Mouse (Mus musculus): ENCODE measurements around the gene Dlx2. TPM values are rescaled to one million over a fixed set of nuclear protein-coding genes. Genes with fewer than 3 reads are reported as not detected.
A peak's percentile ranks its signal among the peaks of the same experiment; 100 is the strongest.

Dlx2 gene
- polyA plus RNA-seq, 1 experiment from 2014 or later = 1.9 TPM

GRCm38 (mm10) chr2:71542816-71543301 lies 3.7 kb downstream of the Dlx2 start:
- under 1% methylated on average over 29 of the region's 30 CpGs for WGBS
- H3K4me2 ChIP-seq (replicated peaks; ENCODE audit: low read depth, low read length) = 0 out of 2 replicates have a peak overlapping the region, but pooled peaks have one; percentile 6
- DNase-seq (ENCODE audit: low spot score) = peak; percentile 74
- no peak overlapping the region for H3K27ac ChIP-seq (ENCODE audit: low read depth, low read length)
- H3K4me3 ChIP-seq (ENCODE audit: low read depth, low read length) = no peak overlapping the region
- H3K36me3 ChIP-seq (ENCODE audit: control insufficient read depth, insufficient read depth, low read length) = no peaks in the 10 kb centered on the region
- peaks cover 12% of the 10 kb centered on the region for H3K4me1 ChIP-seq (replicated peaks; ENCODE audit: control insufficient read depth, insufficient read depth, low read length)
- H3K9ac ChIP-seq (ENCODE audit: low read depth, low read length) = no peak overlapping the region
- ATAC-seq (ENCODE audit: low FRiP score) = no peak
- H3K9me3 ChIP-seq (ENCODE audit: control insufficient read depth, low read length) = no peaks in the 10 kb centered on the region
- H3K27me3 ChIP-seq (ENCODE audit: control insufficient read depth, insufficient read depth, low read length) = peaks cover 88% of the 10 kb centered on the region

GRCm38 (mm10) chr2:71542227-71542815 lies 4.2 kb downstream of the Dlx2 start:
- no peak overlapping the region for H3K4me3 ChIP-seq (ENCODE audit: low read depth, low read length)
- no peak for ATAC-seq (ENCODE audit: low FRiP score)
- H3K4me2 ChIP-seq (replicated peaks; ENCODE audit: low read depth, low read length) = no peak overlapping the region
- peaks cover 12% of the 10 kb centered on the region for H3K4me1 ChIP-seq (replicated peaks; ENCODE audit: control insufficient read depth, insufficient read depth, low read length)
- no peaks in the 10 kb centered on the region for H3K36me3 ChIP-seq (ENCODE audit: control insufficient read depth, insufficient read depth, low read length)
- peaks cover 89% of the 10 kb centered on the region for H3K27me3 ChIP-seq (ENCODE audit: control insufficient read depth, insufficient read depth, low read length)
- H3K9ac ChIP-seq (ENCODE audit: low read depth, low read length) = no peak overlapping the region
- DNase-seq (ENCODE audit: low spot score) = peak; percentile 58
- H3K9me3 ChIP-seq (ENCODE audit: control insufficient read depth, low read length) = no peaks in the 10 kb centered on the region
- WGBS = 2% methylated on average over 11 of the region's 11 CpGs
- H3K27ac ChIP-seq (ENCODE audit: low read depth, low read length) = no peak overlapping the region

GRCm38 (mm10) chr2:71541418-71542226 lies 4.9 kb downstream of the Dlx2 start:
- Histone ChIP-seq H3K36me3 (ENCODE audit: control insufficient read depth, insufficient read depth, low read length) (no peaks in the 10 kb centered on the region), H3K9me3 (ENCODE audit: control insufficient read depth, low read length) (no peaks in the 10 kb centered on the region), H3K27ac (ENCODE audit: low read depth, low read length) (no peak overlapping the region), H3K4me1 (replicated peaks; ENCODE audit: control insufficient read depth, insufficient read depth, low read length) (peaks cover 12% of the 10 kb centered on the region), H3K27me3 (ENCODE audit: control insufficient read depth, insufficient read depth, low read length) (peaks cover 92% of the 10 kb centered on the region), H3K4me3 (ENCODE audit: low read depth, low read length) (no peak overlapping the region), H3K4me2 (replicated peaks; ENCODE audit: low read depth, low read length) (peak overlapping the region; percentile 25), H3K9ac (ENCODE audit: low read depth, low read length) (no peak overlapping the region)
- WGBS = under 1% methylated on average over 35 of the region's 37 CpGs
- ATAC-seq (ENCODE audit: low FRiP score) (0 out of 2 replicates have a peak, but pooled peaks have one; percentile 12), DNase-seq (ENCODE audit: low spot score) (peak; percentile 64)

GRCm38 (mm10) chr2:71540611-71541417 lies 5.7 kb downstream of the Dlx2 start:
- DNase-seq (ENCODE audit: low spot score) (no peak), ATAC-seq (ENCODE audit: low FRiP score) (0 out of 2 replicates have a peak, but pooled peaks have one; percentile 18)
- Histone ChIP-seq H3K27ac (ENCODE audit: low read depth, low read length) (no peak overlapping the region), H3K9ac (ENCODE audit: low read depth, low read length) (no peak overlapping the region), H3K9me3 (ENCODE audit: control insufficient read depth, low read length) (no peaks in the 10 kb centered on the region), H3K4me3 (ENCODE audit: low read depth, low read length) (0 out of 2 replicates have a peak overlapping the region, but pooled peaks have one; percentile 6), H3K36me3 (ENCODE audit: control insufficient read depth, insufficient read depth, low read length) (no peaks in the 10 kb centered on the region), H3K4me2 (replicated peaks; ENCODE audit: low read depth, low read length) (peak overlapping the region; percentile 25), H3K27me3 (ENCODE audit: control insufficient read depth, insufficient read depth, low read length) (peaks cover 92% of the 10 kb centered on the region), H3K4me1 (replicated peaks; ENCODE audit: control insufficient read depth, insufficient read depth, low read length) (peaks cover 7% of the 10 kb centered on the region)
- 0% methylated on average over 32 of the region's 48 CpGs for WGBS

- Histone ChIP-seq H3K9ac (ENCODE audit: low read depth, low read length) (no peak overlapping the region), H3K36me3 (ENCODE audit: control insufficient read depth, insufficient read depth, low read length) (no peaks in the 10 kb centered on the region), H3K4me2 (replicated peaks; ENCODE audit: low read depth, low read length) (no peak overlapping the region), H3K4me3 (ENCODE audit: low read depth, low read length) (no peak overlapping the region), H3K27me3 (ENCODE audit: control insufficient read depth, insufficient read depth, low read length) (peaks cover 90% of the 10 kb centered on the region), H3K9me3 (ENCODE audit: control insufficient read depth, low read length) (no peaks in the 10 kb centered on the region), H3K27ac (ENCODE audit: low read depth, low read length) (no peak overlapping the region), H3K4me1 (replicated peaks; ENCODE audit: control insufficient read depth, insufficient read depth, low read length) (peaks cover 4% of the 10 kb centered on the region)
- no peak for ATAC-seq (ENCODE audit: low FRiP score)
- WGBS = 1% methylated on average over 20 of the region's 20 CpGs
- peak; percentile 60 for DNase-seq (ENCODE audit: low spot score)
These were observed 12.1 kb downstream of the Dlx2 start for GRCm38 (mm10) chr2:71534242-71535052.

GRCm38 (mm10) chr2:71533094-71533493 lies 13.5 kb downstream of the Dlx2 start:
- peaks cover 90% of the 10 kb centered on the region for H3K27me3 ChIP-seq (ENCODE audit: control insufficient read depth, insufficient read depth, low read length)
- ATAC-seq (ENCODE audit: low FRiP score) (no peak), DNase-seq (ENCODE audit: low spot score) (no peak)
- 8% methylated on average over 5 of the region's 5 CpGs for WGBS
- H3K9me3 ChIP-seq (ENCODE audit: control insufficient read depth, low read length) = no peaks in the 10 kb centered on the region
- H3K4me2 ChIP-seq (replicated peaks; ENCODE audit: low read depth, low read length) = no peak overlapping the region
- no peak overlapping the region for H3K9ac ChIP-seq (ENCODE audit: low read depth, low read length)
- peaks cover 6% of the 10 kb centered on the region for H3K4me1 ChIP-seq (replicated peaks; ENCODE audit: control insufficient read depth, insufficient read depth, low read length)
- no peak overlapping the region for H3K4me3 ChIP-seq (ENCODE audit: low read depth, low read length)
- no peaks in the 10 kb centered on the region for H3K36me3 ChIP-seq (ENCODE audit: control insufficient read depth, insufficient read depth, low read length)
- H3K27ac ChIP-seq (ENCODE audit: low read depth, low read length) = no peak overlapping the region

GRCm38 (mm10) chr2:71531990-71532970 lies 14.3 kb downstream of the Dlx2 start:
- Histone ChIP-seq H3K27me3 (ENCODE audit: control insufficient read depth, insufficient read depth, low read length) (peaks cover 92% of the 10 kb centered on the region), H3K4me2 (replicated peaks; ENCODE audit: low read depth, low read length) (no peak overlapping the region), H3K36me3 (ENCODE audit: control insufficient read depth, insufficient read depth, low read length) (no peaks in the 10 kb centered on the region), H3K4me3 (ENCODE audit: low read depth, low read length) (0 out of 2 replicates have a peak overlapping the region, but pooled peaks have one; percentile 0), H3K4me1 (replicated peaks; ENCODE audit: control insufficient read depth, insufficient read depth, low read length) (peaks cover 6% of the 10 kb centered on the region), H3K27ac (ENCODE audit: low read depth, low read length) (no peak overlapping the region), H3K9me3 (ENCODE audit: control insufficient read depth, low read length) (no peaks in the 10 kb centered on the region), H3K9ac (ENCODE audit: low read depth, low read length) (no peak overlapping the region)
- ATAC-seq (ENCODE audit: low FRiP score) = no peak
- DNase-seq (ENCODE audit: low spot score) = peak; percentile 61
- WGBS = under 1% methylated on average over 43 of the region's 43 CpGs

All from hindbrain, embryonic 11.5 days (tissue).